Mouse (Mus musculus): ENCODE measurements around the gene Ppp1r2. TPM values are rescaled to one million over a fixed set of nuclear protein-coding genes. Genes with fewer than 3 reads are reported as not detected.

The Ppp1r2 gene
- polyA plus RNA-seq, 1 experiment from 2014 or later, result 86.4 TPM

DNA sequence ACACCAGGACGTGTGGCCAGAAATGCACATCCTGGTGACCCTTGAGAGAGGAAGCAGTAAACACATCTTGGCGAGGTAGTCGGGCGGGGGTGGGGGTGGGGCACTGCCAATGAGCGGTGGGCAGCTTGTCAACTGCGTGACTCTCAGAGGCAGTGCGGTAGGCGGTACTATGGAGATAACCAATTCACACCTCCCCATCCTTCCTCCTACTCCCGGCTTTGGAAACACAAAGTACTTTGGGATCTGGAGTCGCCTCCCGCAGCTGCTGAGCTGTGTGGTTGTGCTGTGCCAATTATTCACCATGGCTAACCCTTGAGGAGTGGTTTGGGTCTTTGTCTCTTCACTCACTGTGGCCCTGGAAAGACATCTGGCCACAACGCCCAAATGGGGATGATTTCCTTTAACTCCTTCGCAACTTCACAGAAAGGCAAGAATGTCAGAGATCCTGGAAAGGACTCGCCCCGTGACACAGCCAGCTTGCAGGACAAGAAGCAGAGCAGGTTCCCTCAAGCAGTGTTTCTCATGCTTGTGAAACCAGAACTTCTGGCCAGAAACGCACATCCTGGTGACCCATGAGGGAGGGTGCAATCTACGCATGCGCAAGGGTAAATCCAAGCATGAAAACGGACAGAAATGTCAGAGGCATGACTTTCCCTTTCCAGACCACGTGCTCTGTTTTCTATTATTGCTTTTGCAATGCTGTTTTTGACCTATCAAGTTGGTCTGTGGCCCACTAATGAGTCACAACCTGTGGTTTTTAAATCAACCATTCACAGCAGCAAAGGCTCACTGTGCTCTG lies 41.3 kb downstream of the Ppp1r2 start:
- ATAC-seq (ENCODE audit: insufficient read depth, low FRiP score), result peak; percentile 45; the same call in 1 of the 2 replicates

DNA sequence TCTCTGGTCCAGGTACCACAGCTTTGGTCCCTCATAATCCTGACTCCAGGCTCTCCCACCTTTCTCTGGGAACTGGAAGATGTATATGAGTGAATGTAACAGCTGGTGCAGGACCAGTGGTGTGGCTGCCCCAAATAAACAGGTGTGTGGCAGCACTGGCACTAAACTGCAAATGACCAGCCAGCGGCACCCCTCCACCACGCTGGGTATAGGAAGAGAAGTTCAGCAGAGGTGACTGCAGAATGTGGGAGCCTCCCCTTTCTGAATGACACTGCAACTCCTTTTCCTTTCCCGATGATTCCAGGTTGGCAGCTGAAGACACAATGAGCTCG lies 41.9 kb downstream of the Ppp1r2 start:
- Histone ChIP-seq H3K27ac (ENCODE audit: low read length) (peak overlapping the region; percentile 50; the same call in 1 of the 2 replicates), H3K4me1 (ENCODE audit: control insufficient read depth, insufficient read depth, low read length) (peaks cover 4% of the 10 kb centered on the region; the same call in 1 of the 2 replicates)

More for the DNA sequence above, 41.3 kb downstream of the Ppp1r2 start:
- 12% methylated on average over 20 of the region's 20 CpGs for WGBS
- H3K27me3 ChIP-seq (ENCODE audit: control insufficient read depth, insufficient read depth, low read length), result no peaks in the 10 kb centered on the region
- H3K4me3 ChIP-seq (replicated peaks; ENCODE audit: low read length), result peak overlapping the region; percentile 12; the same call in 1 of the 2 replicates
- H3K9me3 ChIP-seq (replicated peaks; ENCODE audit: control insufficient read depth, low read length), result no peaks in the 10 kb centered on the region
- no peaks in the 10 kb centered on the region for H3K36me3 ChIP-seq (ENCODE audit: control insufficient read depth, insufficient read depth, low read length)
- H3K27ac ChIP-seq (ENCODE audit: low read length), result peak overlapping the region; percentile 50; the same call in 1 of the 2 replicates
- H3K4me1 ChIP-seq (ENCODE audit: control insufficient read depth, insufficient read depth, low read length), result peaks cover 4% of the 10 kb centered on the region; the same call in 1 of the 2 replicates
- H3K4me2 ChIP-seq (ENCODE audit: low read depth, low read length), result peak overlapping the region; percentile 49
- 0 out of 2 replicates have a peak overlapping the region, but pooled peaks have one; percentile 30 for H3K9ac ChIP-seq (ENCODE audit: low read length)

DNA sequence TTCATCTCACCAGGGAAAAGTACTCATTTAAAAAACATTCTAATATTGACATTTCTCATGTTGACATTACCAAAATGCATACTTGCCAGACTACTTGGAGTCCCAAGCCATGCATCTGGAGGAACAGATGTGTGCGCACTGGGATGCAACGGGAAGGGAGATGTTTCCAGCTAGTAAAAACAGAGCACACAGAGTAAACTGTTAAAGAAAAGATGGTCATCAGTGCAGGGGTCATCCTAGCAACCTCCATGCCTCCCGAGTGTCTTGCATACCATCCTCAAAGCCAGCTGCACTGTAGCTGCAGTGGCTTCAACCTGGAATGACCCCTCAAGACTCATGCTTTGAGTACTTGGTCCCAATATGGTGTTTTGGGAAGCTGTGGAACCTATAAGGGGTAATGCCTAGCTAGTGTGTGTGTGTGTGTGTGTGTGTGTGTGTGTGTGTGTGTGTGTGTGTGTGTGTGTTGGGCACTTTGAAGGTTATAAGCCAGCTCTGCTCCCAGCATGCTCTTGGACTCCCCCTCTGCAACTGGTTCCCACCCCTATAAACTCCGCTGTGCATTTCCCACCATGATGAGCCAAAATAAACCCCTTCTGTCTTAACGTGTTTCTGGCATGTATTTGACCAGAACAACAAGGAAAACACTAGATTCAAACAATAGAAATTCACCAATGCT lies 42.4 kb downstream of the Ppp1r2 start:
- Histone ChIP-seq H3K27me3 (ENCODE audit: control insufficient read depth, insufficient read depth, low read length) (no peaks in the 10 kb centered on the region), H3K9ac (ENCODE audit: low read length) (no peak overlapping the region), H3K9me3 (replicated peaks; ENCODE audit: control insufficient read depth, low read length) (no peaks in the 10 kb centered on the region), H3K27ac (ENCODE audit: low read length) (no peak overlapping the region), H3K4me2 (ENCODE audit: low read depth, low read length) (no peak overlapping the region), H3K4me1 (ENCODE audit: control insufficient read depth, insufficient read depth, low read length) (peaks cover 4% of the 10 kb centered on the region; the same call in 1 of the 2 replicates), H3K36me3 (ENCODE audit: control insufficient read depth, insufficient read depth, low read length) (no peaks in the 10 kb centered on the region), H3K4me3 (replicated peaks; ENCODE audit: low read length) (no peak overlapping the region)
- WGBS, result 54% methylated on average over 5 of the region's 5 CpGs
- no peak for ATAC-seq (ENCODE audit: insufficient read depth, low FRiP score)

More for the DNA sequence above, 41.9 kb downstream of the Ppp1r2 start:
- ATAC-seq (ENCODE audit: insufficient read depth, low FRiP score), result no peak
- Histone ChIP-seq H3K9me3 (replicated peaks; ENCODE audit: control insufficient read depth, low read length) (no peaks in the 10 kb centered on the region), H3K9ac (ENCODE audit: low read length) (no peak overlapping the region), H3K27me3 (ENCODE audit: control insufficient read depth, insufficient read depth, low read length) (no peaks in the 10 kb centered on the region), H3K36me3 (ENCODE audit: control insufficient read depth, insufficient read depth, low read length) (no peaks in the 10 kb centered on the region), H3K4me3 (replicated peaks; ENCODE audit: low read length) (peak overlapping the region; percentile 12; the same call in 1 of the 2 replicates), H3K4me2 (ENCODE audit: low read depth, low read length) (peak overlapping the region; percentile 49)
- WGBS, result 23% methylated on average over 4 of the region's 4 CpGs

DNA sequence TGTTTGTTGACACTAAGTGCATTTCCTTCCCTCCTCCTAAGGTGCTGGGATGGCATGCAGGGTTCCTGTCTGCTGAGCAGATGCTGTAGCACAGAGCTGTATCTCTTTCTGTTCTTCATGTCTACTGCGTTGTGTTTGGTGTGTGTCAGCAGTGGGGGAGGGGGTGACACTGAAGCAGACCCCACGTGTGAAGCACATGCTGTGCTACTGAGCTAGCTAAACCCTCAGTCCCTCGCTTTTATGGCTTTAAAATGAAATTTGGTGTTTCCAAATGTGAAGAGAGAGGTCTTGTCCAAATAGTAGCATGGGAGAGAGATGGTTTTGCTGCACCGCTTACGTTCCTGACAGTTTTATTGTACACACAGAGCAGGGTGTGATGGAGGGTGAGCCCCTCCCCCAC lies 43.5 kb downstream of the Ppp1r2 start:
- no peak overlapping the region for H3K4me2 ChIP-seq (ENCODE audit: low read depth, low read length)
- H3K27me3 ChIP-seq (ENCODE audit: control insufficient read depth, insufficient read depth, low read length), result no peaks in the 10 kb centered on the region
- H3K4me1 ChIP-seq (ENCODE audit: control insufficient read depth, insufficient read depth, low read length), result peaks cover 4% of the 10 kb centered on the region; the same call in 1 of the 2 replicates
- H3K4me3 ChIP-seq (replicated peaks; ENCODE audit: low read length), result no peak overlapping the region
- no peak overlapping the region for H3K27ac ChIP-seq (ENCODE audit: low read length)
- no peaks in the 10 kb centered on the region for H3K9me3 ChIP-seq (replicated peaks; ENCODE audit: control insufficient read depth, low read length)
- no peak for ATAC-seq (ENCODE audit: insufficient read depth, low FRiP score)
- no peak overlapping the region for H3K9ac ChIP-seq (ENCODE audit: low read length)
- 65% methylated on average over 5 of the region's 5 CpGs for WGBS
- H3K36me3 ChIP-seq (ENCODE audit: control insufficient read depth, insufficient read depth, low read length), result no peaks in the 10 kb centered on the region

DNA sequence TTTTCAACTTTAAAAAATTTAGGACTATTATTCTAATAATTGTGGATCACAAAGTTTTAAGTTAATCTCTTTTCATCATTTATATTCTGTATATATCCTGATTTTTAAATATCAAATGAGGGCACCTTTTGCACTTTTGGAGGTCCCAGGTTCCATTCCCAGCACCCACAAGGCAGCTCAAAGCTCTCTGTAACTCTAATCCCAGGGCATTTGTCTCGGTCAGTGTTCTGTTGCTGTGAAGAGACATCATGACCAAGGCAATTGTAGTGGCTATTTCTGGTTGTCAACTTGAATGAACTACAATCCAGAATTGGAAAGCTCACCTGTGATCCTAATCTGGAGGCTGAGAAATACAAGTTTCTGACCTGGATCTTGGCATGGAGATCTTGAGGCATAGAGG lies 47.3 kb downstream of the Ppp1r2 start:
- ATAC-seq (ENCODE audit: insufficient read depth, low FRiP score), result no peak
- 82% methylated on average over 1 of the region's 1 CpGs for WGBS

DNA sequence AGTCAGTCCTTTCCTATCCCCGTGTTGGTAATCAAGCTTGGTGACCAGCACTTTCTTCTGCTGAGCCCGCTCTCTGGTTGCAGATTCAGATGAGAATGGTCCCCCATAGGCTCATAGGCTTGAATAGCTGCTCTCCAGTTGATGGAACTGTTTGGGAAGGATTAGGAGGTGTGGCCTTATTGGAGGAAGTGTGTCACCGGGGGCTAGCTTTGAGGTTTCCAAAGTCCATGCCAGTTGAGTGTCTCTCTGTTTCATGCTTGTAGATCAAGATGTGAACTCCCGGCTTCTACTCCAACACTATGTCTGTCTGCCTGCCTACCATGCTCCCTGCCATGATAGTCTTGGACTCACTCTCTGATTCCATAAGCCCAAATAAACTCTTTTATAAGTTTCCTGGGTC lies 59.8 kb downstream of the Ppp1r2 start:
- Histone ChIP-seq H3K4me3 (replicated peaks; ENCODE audit: low read length) (no peak overlapping the region), H3K4me2 (ENCODE audit: low read depth, low read length) (no peak overlapping the region), H3K36me3 (ENCODE audit: control insufficient read depth, insufficient read depth, low read length) (no peaks in the 10 kb centered on the region), H3K9me3 (replicated peaks; ENCODE audit: control insufficient read depth, low read length) (no peaks in the 10 kb centered on the region), H3K27me3 (ENCODE audit: control insufficient read depth, insufficient read depth, low read length) (no peaks in the 10 kb centered on the region), H3K9ac (ENCODE audit: low read length) (no peak overlapping the region), H3K27ac (ENCODE audit: low read length) (no peak overlapping the region), H3K4me1 (ENCODE audit: control insufficient read depth, insufficient read depth, low read length) (no peaks in the 10 kb centered on the region)
- no peak for ATAC-seq (ENCODE audit: insufficient read depth, low FRiP score)
- 94% methylated on average over 4 of the region's 4 CpGs for WGBS

More for the DNA sequence above, 47.3 kb downstream of the Ppp1r2 start:
- no peaks in the 10 kb centered on the region for H3K4me1 ChIP-seq (ENCODE audit: control insufficient read depth, insufficient read depth, low read length)
- H3K9ac ChIP-seq (ENCODE audit: low read length), result no peak overlapping the region
- no peaks in the 10 kb centered on the region for H3K9me3 ChIP-seq (replicated peaks; ENCODE audit: control insufficient read depth, low read length)
- H3K27ac ChIP-seq (ENCODE audit: low read length), result no peak overlapping the region
- H3K27me3 ChIP-seq (ENCODE audit: control insufficient read depth, insufficient read depth, low read length), result no peaks in the 10 kb centered on the region
- no peaks in the 10 kb centered on the region for H3K36me3 ChIP-seq (ENCODE audit: control insufficient read depth, insufficient read depth, low read length)
- H3K4me3 ChIP-seq (replicated peaks; ENCODE audit: low read length), result no peak overlapping the region
- no peak overlapping the region for H3K4me2 ChIP-seq (ENCODE audit: low read depth, low read length)

DNA sequence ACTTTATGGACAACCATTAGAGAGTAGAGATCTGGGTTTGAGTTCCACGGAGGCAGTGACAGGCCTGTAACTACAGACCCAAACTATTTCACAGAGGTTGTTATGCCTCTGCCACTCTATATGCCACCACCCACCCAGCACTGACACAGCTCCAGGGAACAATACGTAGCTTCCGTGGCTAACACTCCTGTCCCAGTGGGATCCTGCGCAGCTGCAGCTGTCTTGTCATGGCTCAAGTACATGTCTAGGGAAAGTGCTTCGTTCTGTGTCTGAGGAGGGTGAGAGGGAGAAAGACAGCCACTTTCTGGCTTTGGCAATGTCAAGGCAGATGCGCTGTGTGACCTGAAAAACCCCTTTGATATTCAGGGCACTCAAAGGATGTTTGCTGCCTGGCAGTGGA lies 61.6 kb downstream of the Ppp1r2 start:
- H3K36me3 ChIP-seq (ENCODE audit: control insufficient read depth, insufficient read depth, low read length), result no peaks in the 10 kb centered on the region
- no peaks in the 10 kb centered on the region for H3K9me3 ChIP-seq (replicated peaks; ENCODE audit: control insufficient read depth, low read length)
- peaks cover 1% of the 10 kb centered on the region; the same call in 1 of the 2 replicates for H3K4me1 ChIP-seq (ENCODE audit: control insufficient read depth, insufficient read depth, low read length)
- no peak overlapping the region for H3K27ac ChIP-seq (ENCODE audit: low read length)
- H3K9ac ChIP-seq (ENCODE audit: low read length), result no peak overlapping the region
- no peaks in the 10 kb centered on the region for H3K27me3 ChIP-seq (ENCODE audit: control insufficient read depth, insufficient read depth, low read length)
- WGBS, result 87% methylated on average over 6 of the region's 6 CpGs
- no peak overlapping the region for H3K4me2 ChIP-seq (ENCODE audit: low read depth, low read length)
- no peak for ATAC-seq (ENCODE audit: insufficient read depth, low FRiP score)
- no peak overlapping the region for H3K4me3 ChIP-seq (replicated peaks; ENCODE audit: low read length)

DNA sequence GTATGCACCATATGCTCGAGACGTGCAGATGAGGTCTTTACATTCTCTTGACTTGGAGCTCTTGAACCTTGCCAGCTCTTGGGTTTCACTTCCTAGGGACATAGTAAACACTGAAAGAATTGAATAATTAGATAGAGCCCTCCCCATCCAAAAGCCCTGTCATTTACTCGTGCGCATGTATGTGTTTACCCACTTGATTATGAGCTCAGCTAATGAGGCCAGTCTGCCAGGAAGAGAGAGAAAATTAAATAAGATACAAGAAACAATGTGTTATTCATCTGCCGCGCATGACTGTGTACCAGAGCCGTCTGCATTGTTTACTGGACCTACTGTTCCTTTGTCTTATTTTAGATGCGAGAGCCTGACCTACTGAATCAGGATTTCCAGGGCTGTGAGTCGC lies 63.6 kb downstream of the Ppp1r2 start:
- Histone ChIP-seq H3K9ac (ENCODE audit: low read length) (no peak overlapping the region), H3K9me3 (replicated peaks; ENCODE audit: control insufficient read depth, low read length) (no peaks in the 10 kb centered on the region), H3K27ac (ENCODE audit: low read length) (no peak overlapping the region), H3K27me3 (ENCODE audit: control insufficient read depth, insufficient read depth, low read length) (no peaks in the 10 kb centered on the region), H3K36me3 (ENCODE audit: control insufficient read depth, insufficient read depth, low read length) (no peaks in the 10 kb centered on the region), H3K4me1 (ENCODE audit: control insufficient read depth, insufficient read depth, low read length) (peaks cover 7% of the 10 kb centered on the region), H3K4me3 (replicated peaks; ENCODE audit: low read length) (no peak overlapping the region), H3K4me2 (ENCODE audit: low read depth, low read length) (no peak overlapping the region)
- ATAC-seq (ENCODE audit: insufficient read depth, low FRiP score), result no peak
- 63% methylated on average over 9 of the region's 9 CpGs for WGBS

DNA sequence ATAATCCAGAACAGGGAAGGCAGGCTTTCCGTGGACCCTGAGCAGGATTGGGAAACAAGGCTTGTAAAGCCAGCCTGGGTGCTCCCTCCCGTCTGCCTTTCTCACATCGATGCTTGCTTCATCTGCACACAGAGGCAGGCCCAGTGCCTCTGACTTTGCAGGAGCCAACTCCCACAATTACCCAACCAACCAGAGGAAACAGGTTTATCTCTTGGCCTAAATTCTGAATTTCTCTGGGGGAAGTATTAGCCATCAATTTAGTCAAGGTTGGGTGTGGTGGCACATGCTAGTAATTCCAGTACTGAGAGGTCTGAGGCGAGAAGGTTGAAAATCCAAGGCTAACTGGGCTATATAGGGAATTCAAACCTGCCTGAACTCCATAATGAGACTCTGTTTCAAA lies 64.6 kb downstream of the Ppp1r2 start:
- Histone ChIP-seq H3K36me3 (ENCODE audit: control insufficient read depth, insufficient read depth, low read length) (no peaks in the 10 kb centered on the region), H3K9me3 (replicated peaks; ENCODE audit: control insufficient read depth, low read length) (no peaks in the 10 kb centered on the region), H3K27me3 (ENCODE audit: control insufficient read depth, insufficient read depth, low read length) (no peaks in the 10 kb centered on the region), H3K27ac (ENCODE audit: low read length) (no peak overlapping the region), H3K4me2 (ENCODE audit: low read depth, low read length) (no peak overlapping the region), H3K9ac (ENCODE audit: low read length) (no peak overlapping the region), H3K4me1 (ENCODE audit: control insufficient read depth, insufficient read depth, low read length) (peaks cover 7% of the 10 kb centered on the region), H3K4me3 (replicated peaks; ENCODE audit: low read length) (no peak overlapping the region)
- ATAC-seq (ENCODE audit: insufficient read depth, low FRiP score), result no peak
- 57% methylated on average over 4 of the region's 4 CpGs for WGBS

Data from stomach, embryonic 16.5 days (tissue).